Mouse (Mus musculus) heart, adult 2 months (tissue): ENCODE data around the gene Sytl1.

Experiments used
- CTCF ChIP-seq: fragments of 200-600 bp; IDR thresholded peaks from 2 replicates; pipeline ENCODE4 v1.8.1; 2022; ENCODE audit warnings: antibody characterized with exemption, mild to moderate bottlenecking, moderate library complexity
- EP300 ChIP-seq: fragments of 200-500 bp; IDR thresholded peaks from 2 replicates; pipeline ENCODE4 v1.6.1; 2011; ENCODE audit warnings: low read depth, low read length, control low read depth; ENCODE audit not compliant: insufficient read depth
- POLR2A ChIP-seq: fragments of 200-500 bp; IDR thresholded peaks from 2 replicates; pipeline ENCODE4 v1.6.1; 2011; ENCODE audit warnings: mild to moderate bottlenecking, low read depth, low read length, control low read depth; ENCODE audit not compliant: insufficient read depth

DNA sequence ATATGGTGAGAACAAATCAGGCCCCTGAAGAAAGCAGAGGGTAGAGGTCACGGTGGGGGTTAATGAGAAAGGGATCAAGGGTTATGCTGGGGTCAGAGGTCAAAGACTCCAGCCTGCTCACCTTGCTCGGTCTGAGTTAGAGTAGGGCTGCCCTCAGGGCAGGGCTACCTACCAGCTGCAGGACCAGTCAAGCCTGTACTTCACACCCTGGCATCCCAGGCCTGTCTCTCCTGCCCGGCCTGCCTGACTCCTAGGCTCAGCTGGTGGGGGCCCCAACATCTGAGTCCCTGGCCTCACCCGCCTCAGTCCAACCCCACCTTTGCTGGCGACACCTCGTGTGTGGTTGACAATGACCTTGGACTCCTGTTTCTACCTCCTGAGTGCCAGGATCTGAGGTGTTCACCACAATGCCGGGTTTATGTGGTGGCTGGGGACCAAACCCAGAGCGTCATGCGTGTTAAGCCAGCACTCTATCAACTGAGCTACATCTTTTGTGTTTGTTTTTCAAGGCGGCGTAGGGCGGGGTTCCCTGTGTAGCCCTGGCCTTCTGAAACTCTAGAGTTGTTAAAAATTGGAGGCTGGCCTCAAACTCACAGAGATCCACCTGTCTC is 5.0 kb downstream of the Sytl1 start:
- TF ChIP-seq EP300 (no peak), CTCF (no peak), POLR2A (no peak)
